Mouse (Mus musculus) heart, embryonic 12.5 days (tissue): Measurements from ENCODE around the gene Gm3012. TPM values are rescaled to one million over a fixed set of nuclear protein-coding genes. Genes with fewer than 3 reads are reported as not detected.
"Not testable (repeated sequence)": the region's sequence is repeated elsewhere in the genome, so short reads cannot be mapped to it uniquely, and the experiment has no call there.

Experiments used
- ATAC-seq: fragments of 200-750 bp; cut with Nextera tagmentation; 2 replicates; pipeline ENCODE4 v1.8.0; 2017; ENCODE audit warnings: moderate TSS enrichment, moderate library complexity; ENCODE audit not compliant: insufficient number of reproducible peaks, low FRiP score
- H3K27ac ChIP-seq: fragments of 300-500 bp; sonication (generic); 2 replicates; pipeline ENCODE4 v1.5.1; 2016; ENCODE audit warnings: mild to moderate bottlenecking, moderate library complexity; ENCODE audit not compliant: poor library complexity, severe bottlenecking
- H3K27me3 ChIP-seq: fragments of 300-500 bp; sonication (generic); replicated peaks from 2 replicates; pipeline ENCODE4 v1.6.1; 2016; ENCODE audit warnings: mild to moderate bottlenecking, moderate library complexity
- H3K36me3 ChIP-seq: fragments of 300-500 bp; sonication (generic); 2 replicates; pipeline ENCODE4 v1.6.1; 2016; ENCODE audit warnings: mild to moderate bottlenecking, moderate library complexity
- H3K4me1 ChIP-seq: fragments of 300-500 bp; sonication (generic); replicated peaks from 2 replicates; pipeline ENCODE4 v1.6.1; 2016; ENCODE audit warnings: mild to moderate bottlenecking
- H3K4me2 ChIP-seq: fragments of 300-500 bp; sonication (generic); 2 replicates; pipeline ENCODE4 v1.6.1; 2016; ENCODE audit warnings: mild to moderate bottlenecking, moderate library complexity
- H3K4me3 ChIP-seq: fragments of 300-500 bp; sonication (generic); 2 replicates; pipeline ENCODE4 v1.5.1; 2016; ENCODE audit warnings: mild to moderate bottlenecking
- H3K9ac ChIP-seq: fragments of 300-500 bp; sonication (generic); 2 replicates; pipeline ENCODE4 v1.6.1; 2016; ENCODE audit warnings: mild to moderate bottlenecking, moderate library complexity
- H3K9me3 ChIP-seq: fragments of 300-500 bp; sonication (generic); replicated peaks from 2 replicates; pipeline ENCODE4 v1.6.1; 2016; ENCODE audit warnings: mild to moderate bottlenecking, moderate library complexity
- WGBS: fragments of 180-500 bp; shearing (Covaris S2); methylation state at CpG from one replicate; pipeline ENCODE4 v1.1.7; 2016; 5-methylcytosine and 5-hydroxymethylcytosine counted together
- polyA plus RNA-seq: library from polyadenylated mRNA; unstranded; fragments of >200 nt; fragmentation: Nextera tagmentation; extraction: Ambion mirVana; gene quantifications from 2 replicates; pipeline ENCODE4 v1.2.1, GENCODE M21; 2016

Gene Gm3012
- not detected in 2 replicates for polyA plus RNA-seq

DNA sequence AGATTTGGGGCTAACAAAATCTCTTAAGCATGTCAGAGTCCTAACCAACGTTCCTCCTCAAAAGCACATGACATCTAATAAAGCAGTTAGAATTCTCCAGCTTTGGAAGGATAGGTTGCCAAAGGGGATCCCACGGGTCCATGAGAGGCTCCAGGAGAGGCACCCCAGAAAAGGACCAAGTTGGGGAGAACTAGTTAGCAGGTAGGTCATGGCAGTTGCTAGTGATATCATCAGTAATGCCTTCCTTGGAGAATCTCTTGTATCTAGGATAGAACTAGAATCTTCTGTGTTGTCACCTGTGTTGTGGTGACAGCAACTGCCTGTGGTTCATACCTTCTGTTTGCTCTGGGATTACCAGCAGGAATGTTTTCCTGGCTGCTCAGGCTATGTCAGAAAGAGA lies at the start of gene Gm3012:
TSS of gene Gm3012 (plus strand) at position 301 of the 400 bp plus-strand sequence.
- not testable (repeated sequence) for H3K9me3 ChIP-seq, ATAC-seq
- no CpG with 5 or more reads among the region's 2 CpGs for WGBS

DNA sequence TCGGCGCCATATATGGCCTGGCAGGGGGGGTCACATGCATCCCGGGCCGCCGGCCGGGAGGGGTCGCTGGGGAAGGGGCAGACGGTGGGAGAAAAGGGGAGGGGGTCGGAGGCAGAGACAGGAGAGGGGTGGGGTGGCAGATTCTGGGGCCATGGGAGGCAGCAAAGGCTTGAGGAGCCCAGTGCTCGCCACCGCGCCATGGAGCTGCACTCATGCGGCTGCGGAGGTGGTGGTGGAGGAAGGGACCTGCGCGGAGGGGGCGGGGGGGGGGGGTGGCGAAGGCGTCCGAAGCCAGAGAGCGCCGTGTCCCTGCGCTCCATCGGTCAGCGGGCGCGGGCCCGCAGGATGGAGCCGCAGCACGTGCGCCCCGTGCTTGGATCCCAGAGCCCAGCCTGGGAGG lies 17.4 kb downstream of the Gm3012 start, which contains the start of gene Gm3020:
TSS of gene Gm3020 (plus strand) at position 301 of the 400 bp plus-strand sequence.
- H3K4me1 ChIP-seq, H3K4me2 ChIP-seq, H3K4me3 ChIP-seq, H3K27ac ChIP-seq, H3K9me3 ChIP-seq, H3K36me3 ChIP-seq, ATAC-seq, H3K9ac ChIP-seq, H3K27me3 ChIP-seq: not testable (repeated sequence)
- WGBS: no CpG with 5 or more reads among the region's 32 CpGs

More for the DNA sequence above, at the start of gene Gm3012:
- H3K4me3 ChIP-seq, H3K36me3 ChIP-seq, H3K4me2 ChIP-seq, H3K4me1 ChIP-seq, H3K27ac ChIP-seq, H3K27me3 ChIP-seq, H3K9ac ChIP-seq: not testable (repeated sequence)

DNA sequence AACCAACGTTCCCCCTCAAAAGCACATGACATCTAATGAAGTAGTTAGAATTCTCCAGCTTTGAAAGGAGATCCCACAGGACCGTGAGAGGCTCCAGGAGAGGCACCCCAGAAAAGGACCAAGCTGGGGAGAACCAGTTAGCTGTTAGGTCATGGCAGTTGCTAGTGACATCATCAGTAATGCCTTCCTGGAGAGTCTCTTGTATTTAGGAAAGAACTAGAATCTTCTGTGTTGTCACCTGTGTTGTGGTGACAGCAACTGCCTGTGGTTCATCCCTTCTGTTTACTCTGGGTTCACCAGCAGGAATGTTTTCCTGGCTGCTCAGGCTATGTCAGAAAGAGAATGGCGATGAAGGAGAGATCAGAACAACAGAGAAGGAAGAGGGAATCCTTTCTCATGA lies 54.2 kb downstream of the Gm3012 start, which contains the start of gene Gm3043:
TSS of gene Gm3043 (plus strand) at position 301 of the 400 bp plus-strand sequence.
- WGBS: no CpG with 5 or more reads among the region's 3 CpGs
- not testable (repeated sequence) for H3K4me2 ChIP-seq, H3K27ac ChIP-seq, H3K9me3 ChIP-seq, ATAC-seq, H3K4me3 ChIP-seq, H3K27me3 ChIP-seq, H3K4me1 ChIP-seq, H3K36me3 ChIP-seq, H3K9ac ChIP-seq

Other genes with a start within 250 kb of the Gm3012 start
- not detected in 2 replicates for gene Gm10413, start 239.4 kb upstream of the Gm3012 start, polyA plus RNA-seq
- gene Gm10409, start 221.9 kb upstream of the Gm3012 start, polyA plus RNA-seq: 7.4 and 8.2 TPM in 2 replicates
- 11.9 and 13.2 TPM in 2 replicates for gene Gm3005, start 206.4 kb upstream of the Gm3012 start, polyA plus RNA-seq
- not detected in 2 replicates for gene Gm10408, start 185.1 kb upstream of the Gm3012 start, polyA plus RNA-seq
- gene Gm3020, start 17.5 kb downstream of the Gm3012 start, polyA plus RNA-seq: 7.4 and 8.2 TPM in 2 replicates
- not detected in 2 replicates for gene Gm3043, start 54.3 kb downstream of the Gm3012 start, polyA plus RNA-seq
- 3.6 and 4.1 TPM in 2 replicates for gene Gm3002, start 175.6 kb downstream of the Gm3012 start, polyA plus RNA-seq
- gene Gm3033, start 211.7 kb downstream of the Gm3012 start, polyA plus RNA-seq: not detected in 2 replicates
- gene Gm2916, start 249.7 kb downstream of the Gm3012 start, polyA plus RNA-seq: 0.54 TPM in 1 of 2 replicates, not detected in the other